Mouse (Mus musculus): ENCODE results near the gene Men1.

DNA sequence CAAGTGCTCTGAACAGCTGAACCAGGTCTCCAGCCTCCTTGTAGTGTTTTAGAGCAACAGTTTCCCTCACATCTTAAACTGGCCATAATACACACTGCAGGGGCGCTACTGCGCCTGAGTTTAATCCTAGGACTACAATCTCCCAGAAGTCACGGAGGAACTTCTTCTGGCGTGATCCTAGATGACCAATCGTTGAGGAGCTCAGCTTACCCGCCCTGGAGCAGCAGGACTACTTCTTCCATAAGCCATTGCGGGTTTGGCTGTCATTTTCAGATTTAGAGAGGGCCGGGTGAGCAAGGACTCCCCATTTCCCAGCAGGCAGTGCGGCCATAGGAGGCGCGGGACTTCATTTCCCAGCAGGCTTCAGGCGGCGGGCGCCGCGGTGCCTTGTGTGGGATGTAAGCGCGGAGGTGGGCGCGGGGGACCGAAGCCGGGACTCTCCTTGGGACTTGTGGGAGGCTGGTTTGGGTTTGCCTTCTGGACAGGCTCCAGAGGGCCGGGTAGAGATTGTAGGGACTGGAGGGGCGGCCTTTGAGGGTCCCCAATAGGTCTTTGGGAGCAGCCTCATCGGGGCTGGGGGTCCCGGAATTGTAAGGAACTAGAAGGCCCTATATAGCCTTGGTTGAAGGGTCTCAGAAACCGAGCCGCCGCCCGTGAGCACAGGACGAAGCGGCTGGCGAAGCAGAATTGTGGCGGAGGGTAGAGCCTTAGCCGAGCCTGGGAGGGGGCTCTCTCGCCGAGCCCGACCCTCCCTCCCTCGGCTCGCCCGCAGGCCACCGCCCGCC is at the start of gene Men1:
- no peak for TF ChIP-seq CTCF (conservative IDR thresholded peaks at IDR 0.05; ENCODE audit: low read length)
- TF ChIP-seq NANOG (IDR thresholded peaks at IDR 0.05; ENCODE audit: borderline replicate concordance, low read length): no peak

All from E14TG2a.4 (cell line).